Mouse (Mus musculus) retina, embryonic 14.5 days (tissue): ENCODE results near the gene Mbnl1.
A peak's percentile ranks its signal among the peaks of the same experiment; 100 is the strongest.

Experiments
- DNase-seq: peaks from one replicate; pipeline ENCODE4 v3.0.0-alpha.2; 2015; ENCODE audit warnings: low spot score

Mbnl1 gene

GRCm38 (mm10) chr3:60569781-60570180 is 97.2 kb downstream of the Mbnl1 start:
- no peak for DNase-seq

GRCm38 (mm10) chr3:60570491-60571022 is 97.9 kb downstream of the Mbnl1 start:
- DNase-seq = no peak

DNA sequence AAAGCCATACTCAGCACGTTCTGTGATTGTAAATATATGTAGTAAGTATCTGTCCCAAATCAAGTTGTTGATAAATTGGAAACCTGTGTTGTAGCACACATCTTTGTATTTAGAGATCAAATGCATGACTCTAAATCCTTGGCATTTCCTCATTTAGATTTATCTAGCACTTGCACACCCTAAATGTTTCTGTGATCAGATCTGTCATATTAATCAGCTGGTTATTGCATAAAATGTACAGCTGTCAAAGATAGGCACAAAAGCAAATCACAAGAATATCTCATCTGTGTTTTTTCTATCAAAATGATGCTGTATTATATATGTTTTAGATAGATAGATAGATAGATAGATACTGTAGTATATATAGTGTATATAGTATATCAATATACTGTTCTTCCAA is 98.9 kb downstream of the Mbnl1 start:
- DNase-seq = no peak

- no peak for DNase-seq
Measured at GRCm38 (mm10) chr3:60574199-60574598, 101.6 kb downstream of the Mbnl1 start.

GRCm38 (mm10) chr3:60574849-60575524 is 102.4 kb downstream of the Mbnl1 start:
- no peak for DNase-seq

- DNase-seq = no peak
Measured at GRCm38 (mm10) chr3:60575945-60576344, 103.3 kb downstream of the Mbnl1 start.

GRCm38 (mm10) chr3:60576366-60577046 is 103.9 kb downstream of the Mbnl1 start:
- no peak for DNase-seq

GRCm38 (mm10) chr3:60579880-60580279 is 107.2 kb downstream of the Mbnl1 start:
- no peak for DNase-seq

GRCm38 (mm10) chr3:60580699-60581098 is 108.1 kb downstream of the Mbnl1 start:
- DNase-seq = no peak

DNA sequence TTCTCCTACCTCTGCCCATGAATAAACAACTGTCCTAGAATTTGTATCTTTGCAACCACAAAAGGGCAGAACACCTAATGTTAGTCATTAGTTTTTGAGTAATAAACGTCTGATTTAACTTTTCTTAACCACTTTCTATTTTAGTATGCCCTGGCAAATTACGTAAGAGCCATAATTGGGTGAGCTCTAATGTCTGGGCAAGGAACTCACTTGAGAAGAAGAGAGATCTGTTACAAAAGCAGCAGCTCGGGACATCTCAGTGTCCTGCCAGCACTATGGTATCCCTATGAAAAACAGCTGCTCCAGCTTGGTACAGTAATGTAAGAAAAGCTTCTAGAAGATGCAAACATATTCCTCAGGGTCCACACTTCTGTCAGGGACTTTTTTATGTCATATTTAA is 109.5 kb downstream of the Mbnl1 start:
- DNase-seq = no peak

DNA sequence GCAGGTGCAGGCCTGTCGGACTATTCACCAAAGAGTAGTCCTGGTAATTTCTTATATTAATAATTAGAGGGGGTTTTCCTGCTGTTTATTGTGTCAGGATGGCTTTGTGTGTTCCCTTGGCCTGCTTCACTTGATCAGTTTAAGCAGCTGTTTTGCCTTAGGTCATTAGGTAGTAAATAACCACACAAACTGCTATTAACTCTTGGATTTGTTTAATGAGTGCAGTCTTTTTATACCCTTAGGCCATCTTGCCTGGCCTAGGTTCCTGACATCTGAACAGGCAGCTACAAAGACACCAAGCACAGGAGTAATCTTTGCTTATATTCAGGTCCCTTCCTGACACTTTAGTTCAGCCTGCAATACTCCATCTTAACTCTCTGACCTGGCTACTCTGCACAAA is 110.0 kb downstream of the Mbnl1 start:
- DNase-seq = no peak

DNA sequence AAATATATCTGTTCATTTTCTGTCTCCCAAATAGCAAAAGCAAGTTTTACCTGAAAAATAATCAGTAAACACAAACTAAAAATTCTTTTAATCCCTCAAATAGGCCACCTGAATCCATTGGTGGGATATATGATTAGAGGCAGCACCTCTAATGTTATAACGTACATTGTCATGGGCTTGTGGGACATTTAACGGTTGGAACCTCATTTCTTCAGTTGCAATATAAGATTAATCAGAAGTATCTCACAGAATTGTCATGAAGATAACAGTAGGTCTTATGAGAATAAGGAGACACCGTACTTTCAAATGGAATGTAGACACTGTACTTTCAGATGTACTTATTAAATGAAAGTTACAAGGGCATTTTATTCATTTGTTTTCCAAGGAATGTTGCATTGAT is 112.1 kb downstream of the Mbnl1 start:
- no peak for DNase-seq

- no peak for DNase-seq
Measured at GRCm38 (mm10) chr3:60586046-60586445, 113.4 kb downstream of the Mbnl1 start.

- no peak for DNase-seq
Measured at GRCm38 (mm10) chr3:60587149-60587548, 114.5 kb downstream of the Mbnl1 start.

DNA sequence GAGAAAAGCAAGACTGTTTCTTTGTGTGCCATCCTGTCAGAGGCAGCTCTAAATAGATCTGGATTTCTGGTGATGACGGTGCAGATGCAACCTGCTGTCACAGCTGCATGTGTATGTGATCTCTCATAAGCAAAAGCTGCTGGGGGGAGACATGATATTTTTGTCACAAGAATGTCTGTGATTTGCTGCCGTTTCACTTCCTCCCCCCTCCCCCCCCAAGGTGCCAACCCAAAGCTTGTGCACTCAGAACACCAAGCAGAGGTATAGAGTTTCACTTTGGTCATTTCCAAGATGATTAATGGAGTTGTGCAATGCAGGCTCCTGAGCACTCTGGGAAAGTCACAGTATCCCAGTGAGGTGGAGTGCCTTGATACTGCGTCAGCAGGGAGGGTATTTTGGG is 116.7 kb downstream of the Mbnl1 start:
- DNase-seq = no peak

- DNase-seq = no peak
Measured at GRCm38 (mm10) chr3:60595606-60596005, 123.0 kb downstream of the Mbnl1 start.

DNA sequence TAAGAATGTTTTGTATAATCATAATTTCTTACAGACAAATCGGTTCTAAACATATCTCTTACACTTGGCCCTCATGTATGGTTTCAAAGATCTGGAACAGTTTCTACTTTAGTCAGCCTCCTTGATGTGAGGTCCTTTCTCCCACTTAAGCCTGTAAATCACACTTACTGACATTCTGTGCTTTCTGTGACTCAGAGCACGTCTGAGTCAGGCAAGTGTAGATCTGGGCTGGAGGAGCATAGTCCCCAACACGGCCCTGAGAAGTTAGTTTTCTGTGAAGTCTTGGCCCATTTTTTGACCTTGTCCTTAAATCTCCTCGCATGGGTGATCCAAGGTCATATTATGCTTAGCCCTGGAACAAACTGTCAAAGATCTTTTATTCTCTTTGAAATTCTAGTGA is 124.4 kb downstream of the Mbnl1 start:
- no peak for DNase-seq

GRCm38 (mm10) chr3:60601686-60602085 is 129.1 kb downstream of the Mbnl1 start:
- DNase-seq = peak; percentile 84

GRCm38 (mm10) chr3:60602923-60603549 is 130.4 kb downstream of the Mbnl1 start:
- DNase-seq = no peak

DNA sequence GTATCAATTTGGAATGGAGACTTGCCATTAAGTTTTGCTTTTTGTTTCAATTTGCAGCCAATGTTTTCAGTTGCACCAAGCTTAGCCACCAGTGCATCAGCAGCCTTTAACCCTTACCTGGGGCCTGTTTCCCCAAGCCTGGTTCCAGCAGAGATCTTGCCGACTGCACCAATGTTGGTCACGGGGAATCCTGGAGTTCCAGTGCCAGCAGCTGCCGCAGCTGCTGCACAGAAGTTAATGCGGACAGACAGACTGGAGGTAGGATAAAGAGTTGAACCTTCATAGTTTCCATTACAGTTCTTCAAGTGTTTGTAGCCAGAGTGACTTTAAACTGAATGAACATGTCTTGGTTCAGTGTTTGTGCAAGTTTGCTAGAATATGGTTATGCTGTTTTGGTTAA is 131.0 kb downstream of the Mbnl1 start:
- DNase-seq = no peak

- DNase-seq = no peak
Measured at GRCm38 (mm10) chr3:60604205-60604604, 131.6 kb downstream of the Mbnl1 start.

- peak; percentile 73 for DNase-seq
Measured at GRCm38 (mm10) chr3:60608952-60609403, 136.3 kb downstream of the Mbnl1 start.

GRCm38 (mm10) chr3:60611839-60612238 is 139.2 kb downstream of the Mbnl1 start:
- DNase-seq = peak; percentile 79
